In genomic region chr6:4977515-4977914, GRCm38 (mm10) we compare ENCODE assay signal across 23 mouse cellular contexts.
DNase-seq lines count a peak whose midpoint lies in the region; ATAC-seq and TF ChIP-seq lines count a peak whose summit lies in the region.
"Had no signal": no experiment of that assay in that cellular context is flagged by ENCODE, and none has a peak within 500 bp of the region (broad histone marks: within the 10 kb centered on the region; RNA-seq: fewer than 3 reads in every experiment).

No protein-coding gene starts in this region.

- 0 out of 2 replicates have a peak, but pooled peaks have one; percentile 9 for TF ChIP-seq CTCF in E14TG2a.4 (conservative IDR thresholded peaks at IDR 0.05; ENCODE audit: low read length)

- no peak overlapping the region for H3K4me2 ChIP-seq in limb, embryonic 11.5 days (ENCODE audit: low read depth, severe bottlenecking)
- H3K4me2 ChIP-seq: forebrain, embryonic 15.5 days; heart, embryonic 13.5 days; hindbrain, embryonic 12.5 days; limb, embryonic 15.5 days; midbrain, embryonic 12.5 days had no signal

- ATAC-seq in limb, embryonic 11.5 days (ENCODE audit: insufficient number of reproducible peaks, low FRiP score, low TSS enrichment, low read depth) = no peak
- peak; percentile 37 for ATAC-seq in megakaryocyte, adult 5-6 weeks (ENCODE audit: poor library complexity, severe bottlenecking)
- ATAC-seq: CD4-positive, CD25-positive, alpha-beta regulatory T cell, adult 4 months; forebrain, embryonic 15.5 days had no signal

- H3K27me3 ChIP-seq in limb, embryonic 11.5 days (ENCODE audit: control insufficient read depth, insufficient read depth, low read length) = no peaks in the 10 kb centered on the region
- H3K27me3 ChIP-seq in limb, embryonic 10.5 days (ENCODE audit: low read depth, poor library complexity, severe bottlenecking) = no peaks in the 10 kb centered on the region
- H3K27me3 ChIP-seq in E14TG2a.4 (ENCODE audit: insufficient read depth, low read length) = no peaks in the 10 kb centered on the region
- H3K27me3 ChIP-seq: forebrain, embryonic 15.5 days; heart, embryonic 13.5 days; hindbrain, embryonic 12.5 days; limb, embryonic 15.5 days; midbrain, embryonic 12.5 days had no signal

- H3K4me1 ChIP-seq in limb, embryonic 11.5 days (ENCODE audit: control insufficient read depth, insufficient read depth, low read length) = peaks cover 3% of the 10 kb centered on the region; the same call in 1 of the 2 replicates
- H3K4me1 ChIP-seq in limb, embryonic 10.5 days = peaks cover 18% of the 10 kb centered on the region
- peaks cover 69% of the 10 kb centered on the region for H3K4me1 ChIP-seq in E14TG2a.4 (replicated peaks; ENCODE audit: low read depth, low read length)

- H3K4me3 ChIP-seq in limb, embryonic 11.5 days (ENCODE audit: low read depth, low read length) = no peak overlapping the region
- H3K4me3 ChIP-seq in limb, embryonic 10.5 days = no peak overlapping the region
- H3K4me3 ChIP-seq in E14TG2a.4 (replicated peaks; ENCODE audit: low read length) = no peak overlapping the region
- H3K4me3 ChIP-seq: embryonic facial prominence, embryonic 10.5 days; forebrain, embryonic 15.5 days; heart, adult 2 months; heart, embryonic 13.5 days; hindbrain, embryonic 12.5 days; limb, embryonic 15.5 days; midbrain, embryonic 12.5 days had no signal

- H3K9me3 ChIP-seq in limb, embryonic 11.5 days (ENCODE audit: control insufficient read depth, low read length) = no peaks in the 10 kb centered on the region
- H3K9me3 ChIP-seq in limb, embryonic 10.5 days (replicated peaks) = no peaks in the 10 kb centered on the region
- H3K9me3 ChIP-seq in E14TG2a.4 (ENCODE audit: low read length) = no peaks in the 10 kb centered on the region
- H3K9me3 ChIP-seq: embryonic facial prominence, embryonic 10.5 days; forebrain, embryonic 15.5 days; heart, embryonic 13.5 days; hindbrain, embryonic 12.5 days; limb, embryonic 15.5 days; midbrain, embryonic 12.5 days had no signal

- no peaks in the 10 kb centered on the region for H3K36me3 ChIP-seq in limb, embryonic 11.5 days (ENCODE audit: control insufficient read depth, insufficient read depth, low read length)
- H3K36me3 ChIP-seq in limb, embryonic 10.5 days = 0 out of 2 replicates have a peak, but pooled peaks cover 3% of the 10 kb centered on the region
- no peaks in the 10 kb centered on the region for H3K36me3 ChIP-seq in E14TG2a.4 (ENCODE audit: insufficient read depth, low read length)
- H3K36me3 ChIP-seq: embryonic facial prominence, embryonic 10.5 days; forebrain, embryonic 15.5 days; heart, embryonic 13.5 days; hindbrain, embryonic 12.5 days; limb, embryonic 15.5 days; midbrain, embryonic 12.5 days had no signal

- no peak for DNase-seq in limb, embryonic 11.5 days (ENCODE audit: low spot score)
- no peak for DNase-seq in limb, embryonic 10.5 days (ENCODE audit: low spot score)
- peak; percentile 69 for DNase-seq in ZHBTc4 (ENCODE audit: low read depth, low spot score)
- DNase-seq in kidney, adult 9 months = no peak
- no peak for DNase-seq in left cerebral cortex, adult 18-20 months (ENCODE audit: low spot score in 2 of 2)
- DNase-seq: adrenal gland, postnatal 10 days; cerebellum, adult 9-10 months; gastrocnemius, postnatal 25 days; heart, adult 2 months; heart, postnatal 14 days; kidney, adult 18-20 months; right cerebral cortex, postnatal 14 days had no signal

- H3K9ac ChIP-seq in limb, embryonic 11.5 days (ENCODE audit: low read length) = no peak overlapping the region
- H3K9ac ChIP-seq: forebrain, embryonic 15.5 days; heart, embryonic 13.5 days; hindbrain, embryonic 12.5 days; limb, embryonic 15.5 days; midbrain, embryonic 12.5 days had no signal

- peak overlapping the region; percentile 12; the same call in 1 of the 2 replicates for H3K27ac ChIP-seq in limb, embryonic 11.5 days (replicated peaks; ENCODE audit: low read depth, low read length)
- no peak overlapping the region for H3K27ac ChIP-seq in limb, embryonic 10.5 days
- H3K27ac ChIP-seq: embryonic facial prominence, embryonic 10.5 days; forebrain, embryonic 15.5 days; heart, adult 2 months; heart, embryonic 13.5 days; hindbrain, embryonic 12.5 days; kidney, postnatal 0 days; limb, embryonic 15.5 days; macrophage; midbrain, embryonic 12.5 days had no signal

- WGBS in limb, embryonic 11.5 days = 91% methylated on average over 4 of the region's 4 CpGs
- WGBS in limb, embryonic 10.5 days = 93% methylated on average over 4 of the region's 4 CpGs
